Mouse (Mus musculus) hindbrain, embryonic 10.5 days (tissue): ENCODE results near the gene Nfib. TPM values are rescaled to one million over a fixed set of nuclear protein-coding genes. Genes with fewer than 3 reads are reported as not detected.

Experiments used
- DNase-seq: peaks from one replicate; pipeline ENCODE4 v3.0.0-alpha.2; 2017; ENCODE audit warnings: low spot score
- H3K27ac ChIP-seq: fragments of 300-500 bp; sonication (generic); 2 replicates; pipeline ENCODE4 v1.5.1; 2016; ENCODE audit warnings: mild to moderate bottlenecking, moderate library complexity
- H3K27me3 ChIP-seq: fragments of 300-500 bp; sonication (generic); 2 replicates; pipeline ENCODE4 v1.6.1; 2016; ENCODE audit warnings: mild to moderate bottlenecking; ENCODE audit not compliant: poor library complexity, insufficient read depth, severe bottlenecking
- H3K36me3 ChIP-seq: fragments of 300-500 bp; sonication (generic); 2 replicates; pipeline ENCODE4 v1.6.1; 2016; ENCODE audit warnings: mild to moderate bottlenecking, moderate library complexity
- H3K4me1 ChIP-seq: fragments of 300-500 bp; sonication (generic); replicated peaks from 2 replicates; pipeline ENCODE4 v1.6.1; 2016; ENCODE audit warnings: mild to moderate bottlenecking
- H3K4me3 ChIP-seq: fragments of 300-500 bp; sonication (generic); 2 replicates; pipeline ENCODE4 v1.5.1; 2016; ENCODE audit warnings: mild to moderate bottlenecking, moderate library complexity
- H3K9me3 ChIP-seq: fragments of 300-500 bp; sonication (generic); 2 replicates; pipeline ENCODE4 v1.6.1; 2016; ENCODE audit warnings: mild to moderate bottlenecking, moderate library complexity
- WGBS: fragments of 180-500 bp; shearing (Covaris S2); methylation state at CpG from one replicate; pipeline ENCODE4 v1.1.7; 2016; 5-methylcytosine and 5-hydroxymethylcytosine counted together
- polyA plus RNA-seq: library from polyadenylated mRNA; unstranded; fragments of >200 nt; fragmentation: Nextera tagmentation; extraction: Ambion mirVana; gene quantifications from 2 replicates; pipeline ENCODE4 v1.2.1, GENCODE M21; 2016

The Nfib gene
- 8.3 and 17.3 TPM in 2 replicates for polyA plus RNA-seq

DNA sequence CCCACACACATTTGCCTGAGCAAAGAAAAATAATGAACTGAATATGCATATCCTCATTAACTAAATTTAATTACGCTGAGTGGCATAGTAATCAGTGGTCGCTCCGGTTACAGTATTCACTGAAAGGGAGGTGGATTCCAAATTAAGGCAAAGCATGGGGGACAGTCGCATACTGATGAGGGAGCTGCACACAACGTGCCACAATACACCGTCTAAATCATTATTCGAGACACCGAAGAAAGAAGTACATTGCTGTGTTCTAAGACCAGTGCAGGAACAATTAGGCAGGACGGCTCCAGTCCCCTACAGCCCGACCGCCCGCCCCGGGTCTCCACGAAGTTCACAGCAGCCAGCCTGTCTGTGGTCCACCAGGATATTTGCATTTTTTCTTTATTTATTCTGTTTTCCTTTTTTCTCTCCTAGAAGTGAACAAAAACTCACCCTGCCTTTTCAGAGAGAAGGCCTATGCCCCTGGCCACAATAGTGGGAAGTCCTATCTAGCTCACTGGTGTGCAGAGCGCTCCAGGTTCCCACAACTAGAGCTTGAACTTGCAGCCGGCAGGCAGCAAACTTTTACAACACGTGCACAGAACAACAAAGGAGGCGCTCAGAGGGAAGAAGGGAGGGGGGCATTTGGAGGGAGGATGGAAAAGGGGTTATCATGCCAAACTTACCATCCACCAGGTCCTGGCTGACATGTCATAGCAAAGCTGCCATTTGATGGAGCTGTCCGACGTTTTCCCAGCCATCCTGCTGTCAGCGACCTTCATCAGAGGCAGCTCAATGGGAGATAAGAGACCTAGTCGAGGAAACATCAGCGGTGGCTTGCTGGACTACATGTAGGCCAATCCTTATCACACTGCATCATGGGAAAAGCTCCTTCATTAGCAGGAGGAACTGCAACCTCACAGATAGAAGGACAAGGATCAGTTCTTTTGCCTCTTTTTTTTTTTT is at the start of gene Nfib:
Nfib (minus strand) TSS at position 910 of the 954 bp plus-strand sequence.
- peak; percentile 40 for DNase-seq
- Histone ChIP-seq H3K27ac (peak within 1 kb of the TSS; percentile 78), H3K36me3 (no peaks in the 10 kb centered on the region), H3K27me3 (no peaks in the 10 kb centered on the region; the same call in 1 of the 2 replicates), H3K4me1 (peaks cover 53% of the 10 kb centered on the region), H3K9me3 (no peaks in the 10 kb centered on the region), H3K4me3 (peak within 1 kb of the TSS; percentile 14; the same call in 1 of the 2 replicates)
- 46% methylated on average over 23 of the region's 23 CpGs for WGBS

DNA sequence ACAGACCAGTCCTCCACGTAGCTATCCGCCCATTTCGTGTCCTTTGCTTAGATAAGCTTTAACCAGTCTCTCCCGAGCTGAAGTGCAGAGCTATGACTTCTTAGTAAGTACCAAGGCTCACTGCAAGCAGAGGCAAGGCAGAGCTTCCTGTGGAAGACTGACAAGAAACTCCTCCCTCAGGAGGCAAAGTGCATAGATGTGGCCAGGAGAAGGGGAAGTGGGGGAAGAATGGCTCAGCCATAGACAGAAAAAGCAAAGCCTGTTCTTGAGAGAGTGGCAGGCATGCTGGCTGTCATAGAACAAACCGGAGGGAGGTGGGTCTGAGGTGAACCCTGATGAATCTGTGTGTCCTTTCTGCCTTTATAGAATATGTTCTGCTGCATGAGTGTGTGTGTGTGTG is 30.2 kb upstream of the Nfib start:
- no peak for DNase-seq
- Histone ChIP-seq H3K27me3 (no peaks in the 10 kb centered on the region), H3K27ac (no peak overlapping the region), H3K9me3 (no peaks in the 10 kb centered on the region), H3K36me3 (no peaks in the 10 kb centered on the region), H3K4me3 (no peak overlapping the region), H3K4me1 (no peaks in the 10 kb centered on the region; the same call in 1 of the 2 replicates)
- 75% methylated on average over 5 of the region's 5 CpGs for WGBS

DNA sequence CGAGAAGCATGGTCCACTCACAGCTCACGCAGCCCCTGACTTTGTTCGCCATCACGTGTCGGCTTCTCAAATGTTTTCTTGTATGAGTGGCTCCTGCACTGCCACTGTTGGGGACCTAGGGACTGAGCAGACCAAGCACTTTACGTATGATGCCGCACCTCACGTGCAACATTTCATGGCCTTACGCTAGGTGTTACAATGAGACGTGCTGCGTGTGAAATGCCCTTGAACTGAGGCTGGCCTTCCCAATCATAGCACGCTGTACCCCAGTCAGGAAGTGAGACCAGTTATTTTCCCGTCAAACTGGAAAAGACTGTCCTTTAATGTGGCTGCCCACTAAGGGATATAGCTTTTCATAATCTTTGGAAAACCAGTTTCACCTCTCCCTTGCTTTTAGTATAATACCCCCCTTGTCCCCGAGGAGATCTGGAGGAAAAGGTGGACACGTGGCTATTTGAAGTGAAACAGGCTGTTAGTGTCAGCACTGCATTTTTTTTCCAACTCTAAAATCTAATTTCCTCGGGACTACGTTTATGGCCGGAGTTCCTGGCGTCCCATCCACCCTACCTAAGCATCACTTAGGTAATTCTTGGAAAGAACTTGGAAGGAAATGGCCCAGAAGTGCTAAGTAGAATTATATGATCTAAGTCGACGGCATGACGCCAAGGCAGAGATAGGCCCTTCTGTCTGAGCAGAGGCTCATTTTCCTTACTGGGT is 29.4 kb upstream of the Nfib start:
- no peaks in the 10 kb centered on the region for H3K27me3 ChIP-seq
- DNase-seq: no peak
- H3K4me3 ChIP-seq: no peak overlapping the region
- no peaks in the 10 kb centered on the region for H3K9me3 ChIP-seq
- no peaks in the 10 kb centered on the region for H3K36me3 ChIP-seq
- 91% methylated on average over 22 of the region's 22 CpGs for WGBS
- no peak overlapping the region for H3K27ac ChIP-seq
- peaks cover 8% of the 10 kb centered on the region for H3K4me1 ChIP-seq

DNA sequence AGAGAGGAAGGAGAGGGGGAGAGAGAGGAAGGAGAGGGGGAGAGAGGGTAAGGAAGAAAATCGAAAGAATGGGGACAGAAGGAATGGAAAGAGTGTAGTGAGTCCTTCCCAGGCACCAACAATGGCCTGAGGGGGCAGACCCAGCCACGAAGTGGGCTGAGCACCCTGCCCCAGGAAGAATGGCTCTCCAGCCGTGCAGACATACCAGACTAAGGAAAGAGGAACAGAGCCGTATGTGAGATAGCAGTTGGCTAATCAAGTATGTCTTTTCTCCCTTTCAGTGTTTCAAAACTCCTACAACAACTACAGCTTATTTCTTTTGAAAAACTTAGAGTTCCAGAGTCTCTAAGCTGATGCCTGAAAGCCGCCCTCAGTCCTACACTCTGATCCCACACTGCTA is 28.8 kb upstream of the Nfib start:
- H3K9me3 ChIP-seq: no peaks in the 10 kb centered on the region
- peaks cover 8% of the 10 kb centered on the region for H3K4me1 ChIP-seq
- DNase-seq: no peak
- no peak overlapping the region for H3K4me3 ChIP-seq
- no peaks in the 10 kb centered on the region for H3K36me3 ChIP-seq
- H3K27ac ChIP-seq: no peak overlapping the region
- 56% methylated on average over 5 of the region's 5 CpGs for WGBS
- no peaks in the 10 kb centered on the region for H3K27me3 ChIP-seq

DNA sequence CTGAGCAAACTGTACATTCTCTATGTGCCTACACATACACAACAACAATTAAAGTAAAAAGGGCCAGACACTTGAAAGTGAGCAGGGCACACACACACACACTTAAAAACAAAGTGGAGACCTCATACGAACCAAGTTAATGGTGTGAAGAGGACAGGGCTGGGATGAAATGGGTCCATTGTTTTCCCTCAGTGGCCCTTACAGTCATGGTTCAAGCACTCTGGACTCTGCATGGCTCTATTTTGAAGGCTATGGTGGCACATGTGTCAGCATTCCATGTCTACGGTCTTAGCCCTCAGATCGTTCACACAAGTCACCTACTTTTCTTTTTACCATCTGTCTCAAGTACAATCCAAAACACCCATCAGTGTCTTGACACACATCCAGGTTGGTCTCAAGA is 28.1 kb upstream of the Nfib start:
- no peak for DNase-seq

DNA sequence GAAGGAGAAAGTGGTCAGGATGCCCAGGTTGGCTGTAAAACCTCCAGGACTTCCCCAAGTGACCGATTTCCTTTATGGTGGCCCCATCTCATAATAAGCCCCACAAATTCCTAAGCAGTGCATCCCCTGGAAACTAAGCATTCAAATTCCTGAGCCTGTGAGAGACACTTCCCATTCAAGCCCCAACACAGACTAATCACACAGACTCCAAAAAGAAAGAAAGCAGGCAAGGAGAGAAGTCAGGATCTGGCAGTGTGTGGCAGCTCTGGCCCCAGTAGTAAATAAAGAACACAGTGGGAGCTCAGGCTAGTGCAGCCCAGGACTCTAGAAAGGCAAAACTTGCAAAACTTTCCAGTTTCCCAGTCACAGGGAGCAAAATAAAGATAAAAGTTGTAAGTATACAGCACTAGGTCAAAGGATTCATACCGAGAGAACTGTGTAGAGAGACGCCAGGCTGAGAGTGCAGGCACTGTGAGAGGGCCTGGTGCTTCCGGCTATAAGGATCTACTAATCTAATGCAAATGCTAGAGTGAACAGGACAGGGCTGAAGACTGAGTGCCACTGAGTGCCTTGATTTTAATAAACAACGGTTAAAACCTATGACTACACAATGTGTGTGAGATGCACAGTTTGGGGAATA is 24.8 kb upstream of the Nfib start:
- Histone ChIP-seq H3K27me3 (no peaks in the 10 kb centered on the region), H3K27ac (peak overlapping the region; percentile 76), H3K4me1 (peaks cover 8% of the 10 kb centered on the region), H3K36me3 (no peaks in the 10 kb centered on the region), H3K4me3 (no peak overlapping the region), H3K9me3 (no peaks in the 10 kb centered on the region)
- WGBS: 30% methylated on average over 5 of the region's 5 CpGs
- peak; percentile 19 for DNase-seq

More for the DNA sequence above, 28.1 kb upstream of the Nfib start:
- Histone ChIP-seq H3K27me3 (no peaks in the 10 kb centered on the region), H3K36me3 (no peaks in the 10 kb centered on the region), H3K4me3 (no peak overlapping the region), H3K27ac (no peak overlapping the region), H3K4me1 (peaks cover 8% of the 10 kb centered on the region), H3K9me3 (no peaks in the 10 kb centered on the region)
- 86% methylated on average over 3 of the region's 3 CpGs for WGBS

DNA sequence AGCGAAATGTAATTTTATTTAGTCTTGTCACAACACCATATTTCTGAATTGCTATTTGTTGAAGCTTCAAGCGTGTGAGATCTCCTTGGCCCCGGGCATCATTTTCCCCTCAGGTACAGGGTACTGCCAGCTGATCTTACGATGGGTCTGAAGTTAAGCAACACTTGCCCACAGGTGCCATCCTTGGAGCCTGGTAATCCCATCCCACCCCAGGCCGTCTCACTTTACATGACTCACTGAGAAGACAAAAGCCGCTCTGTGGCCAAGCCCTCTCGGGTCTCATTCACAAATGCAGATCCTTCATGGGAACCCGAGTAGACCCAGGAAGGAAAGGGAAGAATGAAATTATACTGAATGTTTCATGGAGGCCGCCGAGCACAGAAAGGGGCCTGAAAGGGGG is 18.5 kb upstream of the Nfib start:
- peaks cover 12% of the 10 kb centered on the region; the same call in 1 of the 2 replicates for H3K9me3 ChIP-seq
- H3K27me3 ChIP-seq: no peaks in the 10 kb centered on the region
- DNase-seq: no peak
- no peak overlapping the region for H3K27ac ChIP-seq
- H3K4me3 ChIP-seq: no peak overlapping the region
- no peaks in the 10 kb centered on the region for H3K36me3 ChIP-seq
- peaks cover 5% of the 10 kb centered on the region; the same call in 1 of the 2 replicates for H3K4me1 ChIP-seq
- WGBS: 68% methylated on average over 10 of the region's 10 CpGs

DNA sequence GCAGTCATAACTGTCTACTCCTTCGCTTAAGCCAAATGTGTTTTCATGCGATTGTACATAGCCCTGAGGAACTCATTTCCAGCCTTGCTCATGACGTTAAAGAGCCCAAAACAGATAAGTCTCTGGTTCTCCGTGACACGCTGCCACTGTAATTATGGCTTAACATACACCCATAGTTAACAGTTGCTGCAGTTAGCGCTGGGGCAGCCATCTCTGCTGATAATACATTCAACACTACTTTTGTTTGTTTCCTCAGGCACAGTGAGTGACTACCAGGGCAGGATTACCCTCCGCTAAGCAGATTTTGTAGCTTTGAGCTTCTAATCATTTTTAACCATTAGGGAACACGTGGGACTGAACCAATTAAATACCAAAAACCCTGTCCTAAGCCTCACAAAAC is 17.5 kb upstream of the Nfib start:
- 90% methylated on average over 8 of the region's 8 CpGs for WGBS
- Histone ChIP-seq H3K4me3 (no peak overlapping the region), H3K27ac (no peak overlapping the region), H3K9me3 (peaks cover 14% of the 10 kb centered on the region; the same call in 1 of the 2 replicates), H3K27me3 (no peaks in the 10 kb centered on the region), H3K36me3 (no peaks in the 10 kb centered on the region), H3K4me1 (peaks cover 5% of the 10 kb centered on the region; the same call in 1 of the 2 replicates)
- no peak for DNase-seq

DNA sequence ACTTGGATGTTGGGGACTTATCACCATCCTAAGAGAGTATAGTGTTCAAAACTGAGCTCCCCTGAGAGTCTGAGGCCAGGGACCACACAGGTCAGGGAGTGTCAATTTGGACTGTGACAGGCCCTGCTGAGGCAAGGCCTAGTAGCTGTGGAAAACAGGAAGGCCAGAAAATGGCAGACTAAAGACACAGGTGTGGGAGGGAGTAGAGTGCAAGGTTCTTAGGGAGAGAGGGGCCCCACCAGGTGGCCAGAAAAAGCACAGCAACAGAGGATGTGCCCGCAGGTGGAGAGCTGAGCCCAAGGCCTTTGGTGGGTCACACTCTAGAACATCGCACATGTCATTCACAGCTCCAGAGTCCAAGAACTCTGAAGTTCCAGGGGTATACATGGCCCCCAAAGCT is 10.3 kb upstream of the Nfib start:
- Histone ChIP-seq H3K9me3 (peaks cover 14% of the 10 kb centered on the region; the same call in 1 of the 2 replicates), H3K27me3 (no peaks in the 10 kb centered on the region), H3K4me3 (no peak overlapping the region), H3K4me1 (no peaks in the 10 kb centered on the region), H3K27ac (no peak overlapping the region), H3K36me3 (no peaks in the 10 kb centered on the region)
- no peak for DNase-seq
- 80% methylated on average over 2 of the region's 2 CpGs for whole genome bisulfite sequencing

DNA sequence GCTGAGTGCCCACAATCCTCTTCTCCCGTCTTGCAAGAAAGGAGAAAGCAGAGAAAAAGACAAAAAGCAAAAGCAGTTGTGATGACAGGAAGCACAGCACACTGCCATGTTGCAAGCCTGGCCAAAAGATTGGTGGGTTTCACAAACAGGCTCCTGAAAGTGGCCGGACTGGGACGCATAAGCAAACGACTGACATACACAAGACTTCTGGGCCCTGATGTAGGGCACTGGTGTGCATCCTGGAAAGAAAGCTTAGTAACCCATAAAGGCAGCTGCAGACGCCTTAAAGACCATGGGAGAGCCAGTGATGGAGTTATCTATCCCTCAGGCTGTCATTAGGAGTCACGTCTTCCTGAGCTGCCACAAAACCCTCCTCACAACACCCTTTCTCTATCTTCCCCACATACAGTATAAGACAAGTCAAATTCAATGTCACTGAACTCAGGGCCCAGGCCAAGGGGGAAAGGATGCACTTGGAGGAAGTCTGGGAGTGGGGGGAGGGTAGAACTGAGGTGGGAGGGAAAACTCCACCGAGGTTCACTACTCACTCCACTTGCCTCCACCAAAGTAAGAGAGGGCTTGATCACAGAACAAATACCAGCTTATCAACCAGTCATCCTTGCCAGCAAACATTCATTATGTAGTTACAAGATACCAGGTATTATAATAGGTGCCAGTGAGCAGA is 6.2 kb upstream of the Nfib start:
- DNase-seq: no peak
- Histone ChIP-seq H3K27me3 (no peaks in the 10 kb centered on the region; the same call in 1 of the 2 replicates), H3K27ac (no peak overlapping the region), H3K4me3 (no peak overlapping the region), H3K36me3 (no peaks in the 10 kb centered on the region), H3K9me3 (no peaks in the 10 kb centered on the region), H3K4me1 (peaks cover 21% of the 10 kb centered on the region)
- WGBS: 86% methylated on average over 7 of the region's 7 CpGs

DNA sequence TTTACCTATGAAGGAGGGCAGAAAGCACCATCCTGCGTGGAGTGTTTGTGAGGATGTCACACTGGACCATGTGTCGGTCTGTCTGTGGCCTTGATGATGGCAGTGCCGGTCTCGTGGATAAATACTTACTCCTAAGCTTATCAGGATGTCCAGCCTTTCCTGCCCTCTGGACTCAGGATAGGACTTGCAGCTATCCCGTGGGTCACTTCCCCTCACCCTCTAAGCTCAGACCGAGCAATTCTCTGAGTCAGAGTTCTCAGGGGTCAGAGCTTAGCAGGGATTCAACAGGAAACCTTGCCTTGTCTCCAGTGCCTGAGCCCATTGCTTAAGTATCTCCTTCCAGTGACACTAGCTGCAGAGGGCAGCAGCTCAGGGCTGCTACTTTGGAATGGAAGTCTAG is 4.1 kb upstream of the Nfib start:
- 74% methylated on average over 6 of the region's 6 CpGs for WGBS
- DNase-seq: no peak
- Histone ChIP-seq H3K36me3 (no peaks in the 10 kb centered on the region), H3K9me3 (no peaks in the 10 kb centered on the region), H3K4me1 (peaks cover 41% of the 10 kb centered on the region), H3K27me3 (no peaks in the 10 kb centered on the region; the same call in 1 of the 2 replicates), H3K4me3 (no peak overlapping the region), H3K27ac (peak overlapping the region; percentile 69; the same call in 1 of the 2 replicates)

DNA sequence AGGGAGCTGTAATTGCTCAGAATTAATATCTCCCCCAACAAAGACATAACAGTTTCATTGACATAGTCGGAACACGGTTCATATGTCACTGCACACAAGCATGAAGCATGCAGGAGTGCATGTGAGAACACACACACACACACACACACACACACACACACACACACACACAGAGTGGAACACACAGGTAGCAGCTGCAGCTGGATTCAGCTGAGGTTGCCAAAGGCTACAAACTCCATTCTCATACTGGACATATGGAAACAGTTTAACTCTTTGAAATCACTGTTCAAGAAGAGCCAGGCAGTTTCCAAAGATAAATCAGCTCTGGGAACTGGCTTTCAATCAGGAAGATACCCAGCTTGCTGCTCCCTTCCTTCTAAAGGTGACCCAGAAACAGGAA is 462 bp upstream of the Nfib start:
- WGBS: 78% methylated on average over 2 of the region's 2 CpGs
- H3K36me3 ChIP-seq: no peaks in the 10 kb centered on the region
- DNase-seq: no peak
- H3K4me1 ChIP-seq: peaks cover 53% of the 10 kb centered on the region
- H3K27ac ChIP-seq: peak overlapping the region; percentile 78
- no peak overlapping the region for H3K4me3 ChIP-seq
- H3K27me3 ChIP-seq: no peaks in the 10 kb centered on the region; the same call in 1 of the 2 replicates
- no peaks in the 10 kb centered on the region for H3K9me3 ChIP-seq
